Mouse (Mus musculus) frontal cortex, adult 2 months (tissue): ENCODE data around the gene Wrap73. TPM values are rescaled to one million over a fixed set of nuclear protein-coding genes. Genes with fewer than 3 reads are reported as not detected.

ENCODE experiments used
- DNase-seq, 2 experiments: peaks; one replicate each; pipeline ENCODE4 v3.0.0; 2022; ENCODE audit warnings: low spot score in 1 of 2; ENCODE audit errors: extremely low spot score in 1 of 2
- polyA plus RNA-seq: library from polyadenylated mRNA; depleted of rRNA; stranded (reverse); fragments of >200 nt; gene quantifications from 2 replicates; pipeline ENCODE4 v1.2.3, GENCODE M21; 2012; rRNA removed

Gene Wrap73
- 30.6 and 31.7 TPM in 2 replicates for polyA plus RNA-seq

DNA sequence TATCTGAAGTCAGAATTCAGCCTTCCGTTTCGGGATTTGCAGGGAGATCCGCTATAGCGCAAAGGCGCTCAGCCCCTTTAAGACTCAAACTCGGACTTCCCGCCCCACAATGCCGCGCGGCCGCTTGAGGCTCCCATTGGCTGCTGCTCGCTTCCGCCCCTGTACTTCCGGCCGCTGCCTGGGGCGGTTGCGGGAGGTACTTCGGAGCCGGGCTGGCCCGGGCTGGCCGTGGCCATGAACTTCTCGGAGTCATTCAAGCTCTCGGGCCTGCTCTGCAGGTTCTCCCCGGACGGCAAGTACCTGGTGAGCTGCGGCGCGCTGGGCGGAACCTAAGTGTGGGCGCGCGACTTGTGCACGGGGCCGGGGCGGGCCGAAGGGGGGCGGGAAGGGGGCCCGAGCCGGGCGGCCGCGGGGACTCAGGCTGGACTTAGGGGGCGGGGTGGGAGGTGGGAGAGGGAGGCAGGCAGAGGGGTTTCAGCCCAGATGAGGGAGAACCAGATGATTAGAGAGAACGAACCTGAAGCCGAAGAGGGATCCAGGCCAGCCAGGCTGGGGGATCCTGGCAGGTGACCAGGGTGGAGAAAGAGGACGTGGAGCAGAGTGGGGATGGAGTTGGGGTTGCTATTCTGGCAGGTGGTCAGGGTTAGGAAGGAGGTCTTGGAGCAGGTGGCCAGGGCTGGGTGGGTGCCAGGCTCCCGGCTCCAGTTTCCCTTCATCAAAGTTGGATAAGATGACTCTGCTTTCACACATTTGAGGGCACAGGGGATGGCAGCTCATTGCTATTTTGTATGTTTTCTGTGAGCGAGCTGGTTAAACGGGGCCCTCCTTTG is at the start of gene Wrap73:
Wrap73 (plus strand) TSS at position 162 of the 830 bp plus-strand sequence.
- peak; percentile 58 to 90 for DNase-seq

DNA sequence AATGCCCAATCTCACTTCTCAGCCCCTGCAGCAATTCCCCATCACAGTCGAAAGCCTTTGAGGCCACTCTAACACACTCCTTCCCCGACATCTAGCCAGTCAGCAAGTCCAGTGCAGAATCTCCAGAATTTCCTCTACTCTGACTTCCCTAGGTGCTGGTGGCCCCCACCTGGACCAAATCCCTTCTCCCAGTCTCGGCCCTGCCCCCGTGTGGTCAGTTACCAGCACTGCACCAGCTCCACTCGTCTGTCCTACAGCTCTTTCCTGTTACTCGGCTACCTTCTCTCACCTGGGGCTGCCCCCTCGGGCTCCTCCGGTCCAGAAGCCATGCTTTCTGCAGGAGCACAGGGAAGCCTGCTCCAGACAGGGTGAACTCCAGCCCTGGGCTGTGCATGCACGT is 49.0 kb upstream of the Wrap73 start:
- peak in 1 of 2 experiments; percentile 66 for DNase-seq

DNA sequence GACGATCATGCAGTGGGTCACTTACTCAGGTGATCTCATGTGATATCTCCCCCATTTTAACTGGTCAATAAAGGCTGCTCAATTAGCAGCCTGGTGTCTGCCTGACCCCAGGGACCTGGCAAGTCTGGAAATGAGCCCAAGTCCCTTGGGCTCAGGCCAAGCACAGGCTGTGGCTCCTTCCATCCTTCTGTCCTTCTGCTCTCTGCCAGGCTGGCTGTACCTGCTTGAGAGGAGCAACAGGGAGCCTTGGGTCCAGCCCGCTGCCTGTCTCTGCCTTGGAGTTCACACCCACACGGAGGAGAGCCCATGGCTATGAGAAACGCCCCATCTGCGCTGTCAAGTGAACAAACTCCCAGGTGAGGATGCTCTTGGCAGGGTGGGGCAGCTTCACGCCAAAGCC is 46.1 kb upstream of the Wrap73 start:
- no peak for DNase-seq

DNA sequence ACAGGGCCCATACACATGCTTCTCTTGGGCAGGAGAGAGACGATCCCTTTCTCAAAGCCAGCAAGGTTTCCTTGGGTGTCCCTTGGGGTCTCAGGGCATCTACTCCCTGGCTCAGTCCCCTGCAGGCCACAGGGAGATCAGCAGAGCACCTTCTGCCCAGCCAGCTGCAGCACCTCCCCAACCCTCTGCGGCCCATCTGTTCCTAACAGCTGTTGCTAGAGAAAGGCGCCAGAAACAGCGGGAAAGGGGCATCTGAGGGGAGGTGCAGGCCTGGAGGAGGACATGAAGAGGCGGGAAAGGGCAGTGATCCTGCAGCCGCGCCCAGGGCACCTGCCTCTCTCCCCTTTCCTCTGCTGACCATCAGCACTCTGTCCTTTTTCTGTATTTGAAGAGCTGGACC is 42.8 kb upstream of the Wrap73 start:
- DNase-seq, result no peak

DNA sequence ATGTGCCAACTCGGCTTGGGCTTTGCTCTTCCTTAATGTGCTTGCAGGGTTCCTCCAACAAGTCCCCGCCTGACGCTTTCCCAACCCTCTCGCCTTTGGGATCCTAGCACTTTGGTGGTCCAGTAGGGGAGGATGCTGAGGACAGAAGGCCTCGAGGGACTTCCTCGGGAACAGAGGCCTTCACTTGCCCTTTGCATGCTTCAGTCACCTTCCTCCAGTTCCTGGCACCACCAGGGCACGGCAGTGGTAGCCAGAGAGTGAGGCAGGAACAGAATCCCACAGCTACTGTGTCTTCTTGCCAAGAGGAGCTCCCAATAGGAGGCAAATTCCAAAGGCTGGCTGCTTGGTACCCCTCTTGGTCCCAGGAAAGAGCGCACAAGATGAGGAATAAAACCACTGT is 38.8 kb upstream of the Wrap73 start:
- no peak for DNase-seq

DNA sequence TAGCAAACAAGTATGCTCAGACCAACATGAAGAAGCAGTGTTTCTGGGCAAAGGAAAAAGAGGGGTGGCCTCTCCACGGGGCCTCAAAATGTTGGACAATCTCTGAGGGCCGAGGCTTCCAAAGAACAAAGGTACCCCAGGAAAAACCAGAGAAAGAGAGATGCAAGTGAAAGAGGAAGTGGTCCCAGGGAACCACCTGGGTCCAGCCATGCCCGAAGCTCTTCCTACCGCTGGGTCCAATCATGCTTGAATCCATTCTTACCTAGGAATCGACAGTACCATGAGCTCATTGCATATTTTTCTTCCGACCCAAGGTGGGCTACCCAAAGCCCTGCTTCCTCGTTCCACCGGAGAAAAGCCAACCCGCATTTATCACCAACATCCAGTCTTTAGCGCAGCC is 38.3 kb upstream of the Wrap73 start:
- DNase-seq, result no peak

DNA sequence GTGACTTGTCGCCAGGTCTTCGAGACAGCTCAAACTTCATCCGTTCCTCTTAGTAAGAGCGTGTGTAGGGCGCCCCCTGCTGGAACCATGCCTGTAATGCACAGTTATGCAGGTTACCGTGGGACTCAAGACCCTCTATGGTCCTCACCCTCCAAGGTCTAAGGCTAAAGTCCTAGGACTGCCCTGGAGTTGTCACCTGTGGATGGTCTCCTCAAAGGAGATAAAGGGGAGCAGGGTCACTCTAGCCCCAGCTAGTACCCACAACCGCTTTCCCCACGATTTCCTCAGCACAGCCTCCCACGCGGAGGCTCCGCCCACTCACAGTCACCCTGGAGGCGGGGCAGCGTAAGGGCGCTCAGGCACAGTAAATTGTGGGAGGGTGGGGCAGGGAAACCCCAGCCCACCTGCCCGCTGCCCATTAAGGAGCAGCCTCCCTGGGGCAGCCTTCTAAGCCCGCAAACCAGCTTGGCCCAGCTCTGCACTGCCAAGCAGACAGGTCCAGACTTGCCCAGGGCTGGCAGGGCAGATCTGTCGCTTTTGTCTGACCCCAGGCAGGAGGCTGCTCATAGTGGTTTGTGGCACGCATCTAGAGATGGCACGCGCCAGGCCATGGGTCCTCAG is 36.7 kb upstream of the Wrap73 start:
- peak in 1 of 2 experiments; percentile 79 for DNase-seq

DNA sequence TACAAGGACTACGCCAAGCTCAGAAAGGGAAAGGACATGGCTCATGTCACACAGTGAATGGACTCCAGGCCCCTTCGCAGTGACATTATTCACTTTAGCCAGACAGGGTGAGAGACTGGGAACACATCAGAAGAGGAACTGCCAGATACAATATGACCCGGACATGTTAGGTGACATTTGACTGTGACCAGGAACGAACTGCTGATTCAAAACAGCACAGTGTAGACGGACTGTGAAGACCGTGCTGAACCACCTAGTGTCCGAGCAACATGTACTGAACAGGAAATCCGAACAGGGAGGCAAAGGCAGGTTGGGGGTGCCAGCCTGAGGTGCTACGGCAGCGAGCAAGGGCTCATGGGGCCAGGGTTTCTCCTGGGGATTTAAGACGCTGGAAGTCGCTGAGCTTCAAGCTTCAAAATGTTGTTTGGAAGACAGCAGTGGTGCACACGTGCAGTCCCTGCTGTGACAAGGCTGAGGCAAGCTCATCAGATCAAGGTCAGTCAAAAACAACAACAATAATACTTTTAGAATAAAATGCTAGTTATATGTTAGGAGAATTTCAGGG is 35.6 kb upstream of the Wrap73 start:
- no peak for DNase-seq

DNA sequence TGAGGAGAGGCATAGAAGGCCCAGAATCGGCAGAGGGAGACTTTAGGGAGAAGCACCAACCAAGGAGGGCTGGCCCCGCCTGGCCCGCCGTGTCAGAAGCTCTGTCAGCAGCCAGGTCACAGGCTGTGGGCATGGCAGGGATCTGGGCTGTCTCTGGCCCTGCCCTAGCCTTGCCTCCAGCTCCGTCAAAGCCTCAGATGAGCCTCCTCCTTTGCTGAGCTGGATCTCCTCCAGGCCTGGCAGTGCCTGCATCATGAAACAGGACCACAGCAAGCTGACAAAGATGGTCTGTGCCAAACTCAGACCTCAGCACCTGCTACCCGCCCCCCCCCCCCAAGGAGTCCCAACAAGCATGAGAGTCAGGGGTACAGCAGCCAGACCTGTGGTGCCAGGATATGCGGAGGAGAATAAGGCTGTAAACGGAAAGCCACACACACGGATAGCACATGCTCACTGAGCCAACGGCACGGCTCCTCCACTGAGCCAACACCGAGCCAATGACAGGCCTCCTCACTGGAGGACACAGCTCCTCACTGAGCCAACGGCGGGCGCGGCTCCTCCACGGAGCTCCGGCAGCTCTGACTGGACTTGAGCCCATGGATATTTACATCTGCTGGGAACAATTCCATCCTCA is 32.8 kb upstream of the Wrap73 start:
- peak in 1 of 2 experiments; percentile 45 for DNase-seq

DNA sequence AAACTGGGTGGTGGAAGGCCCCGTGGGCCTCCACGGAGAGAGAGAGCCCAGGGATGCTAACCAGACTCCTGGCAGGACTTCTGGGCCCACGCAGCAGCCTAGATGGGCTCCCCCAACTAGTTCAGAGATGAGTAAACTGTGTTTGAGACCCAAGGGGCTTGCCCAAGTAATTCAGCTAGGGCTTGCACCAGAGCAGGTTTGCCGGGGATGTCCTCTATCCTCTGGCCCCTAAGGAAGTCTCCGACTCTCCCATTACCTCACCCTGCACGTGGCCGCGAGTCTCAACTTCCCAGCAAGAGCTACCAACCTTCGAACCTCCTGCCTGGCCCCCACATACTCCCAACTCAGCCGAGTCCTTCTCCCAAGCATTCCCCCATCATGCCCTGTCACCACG is 32.3 kb upstream of the Wrap73 start:
- no peak for DNase-seq

DNA sequence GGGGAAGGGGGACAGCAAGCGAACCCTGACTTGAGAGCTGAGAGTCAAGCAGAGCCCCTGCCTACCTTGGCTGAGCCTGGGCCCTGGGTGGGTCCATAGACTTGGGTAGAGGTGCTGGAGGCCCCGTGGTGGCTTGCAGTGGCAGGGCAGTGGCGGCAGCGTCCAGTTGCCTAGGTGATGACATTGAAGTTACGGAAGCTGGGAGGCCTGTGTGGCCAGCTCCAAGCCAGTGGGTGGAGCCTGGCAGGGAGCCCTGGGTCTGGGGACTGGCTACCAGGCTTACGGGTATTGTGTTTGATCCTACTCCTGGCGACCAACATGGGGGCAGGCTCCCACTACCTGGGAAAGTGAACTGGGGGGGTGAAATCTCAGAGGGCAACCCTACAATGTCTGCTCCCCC is 25.8 kb upstream of the Wrap73 start:
- DNase-seq, result no peak

DNA sequence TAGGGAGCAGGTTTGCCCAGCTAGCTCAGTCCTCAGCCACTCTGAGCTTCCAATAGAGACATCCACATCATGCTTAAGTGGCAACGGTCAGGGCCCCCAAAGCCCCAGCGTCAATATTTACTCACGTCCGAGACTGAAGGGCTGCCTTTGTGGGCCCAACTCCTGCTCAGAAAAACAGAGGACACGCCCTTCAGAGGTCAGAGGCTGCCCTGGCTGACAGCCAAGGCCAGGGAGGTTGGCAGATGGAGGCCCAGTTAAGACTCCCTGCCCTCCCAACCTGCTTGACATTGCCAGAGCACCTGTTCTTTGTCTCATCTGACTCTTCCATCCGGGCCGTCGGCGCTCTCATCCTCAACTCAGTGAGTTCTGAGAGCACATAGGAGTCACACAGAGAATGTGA is 23.4 kb upstream of the Wrap73 start:
- DNase-seq, result no peak

DNA sequence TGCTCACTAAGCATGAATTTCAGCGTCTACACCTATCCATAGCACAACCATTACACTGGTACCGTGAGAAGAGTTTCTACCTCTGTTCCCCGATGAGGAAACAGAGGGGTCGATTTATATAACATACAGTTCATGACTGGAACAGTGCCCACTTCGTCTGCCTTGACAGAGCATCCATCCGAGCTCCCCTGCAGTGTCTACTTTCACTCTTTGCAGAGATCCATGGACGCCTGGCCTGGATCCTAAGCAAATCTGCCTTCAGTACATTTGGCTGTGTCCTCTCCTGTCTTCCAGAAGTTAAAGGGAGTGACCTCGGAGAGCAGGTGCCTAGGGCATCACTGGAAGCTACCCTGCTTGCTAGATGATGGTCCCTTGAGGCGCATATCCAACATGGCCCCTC is 23.0 kb upstream of the Wrap73 start:
- no peak for DNase-seq

DNA sequence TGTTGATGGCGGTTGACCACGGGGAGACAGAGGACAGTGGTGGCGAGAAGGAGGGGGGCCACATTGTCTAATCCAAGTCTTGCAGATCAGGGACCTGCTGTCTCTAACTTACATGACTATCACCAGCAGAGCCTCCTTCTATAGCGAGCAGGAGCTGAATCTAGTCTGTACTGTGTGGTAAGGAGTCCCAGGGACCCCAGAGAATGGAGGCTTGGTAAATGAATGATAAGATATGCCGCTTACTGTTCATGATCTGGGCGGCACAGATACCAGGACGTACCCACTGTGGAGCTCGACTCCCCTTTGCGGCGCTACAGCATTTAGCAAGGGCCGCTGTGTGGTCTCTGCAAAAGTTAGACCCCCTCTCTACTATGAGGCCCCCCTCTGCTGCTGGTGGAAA is 20.4 kb upstream of the Wrap73 start:
- no peak for DNase-seq

DNA sequence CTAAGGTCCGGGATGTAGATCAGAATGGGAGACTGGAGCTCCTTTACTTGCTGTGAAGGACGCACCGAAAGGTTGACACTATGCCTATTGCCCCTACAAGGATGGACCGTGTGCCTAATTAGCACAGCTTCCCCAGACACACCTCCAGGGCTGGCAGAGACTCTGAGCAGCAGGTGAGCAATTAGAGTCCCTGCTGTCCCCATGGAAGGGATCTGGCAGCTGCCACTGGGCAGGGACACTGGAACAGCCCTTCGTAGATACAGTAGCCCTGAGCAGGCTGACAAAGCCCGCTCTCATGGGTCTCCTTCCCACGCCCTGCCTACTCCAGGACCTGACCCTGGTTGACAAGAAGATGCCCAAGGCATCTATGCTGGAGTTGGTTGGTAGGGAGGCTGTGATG is 19.8 kb upstream of the Wrap73 start:
- DNase-seq, result no peak

DNA sequence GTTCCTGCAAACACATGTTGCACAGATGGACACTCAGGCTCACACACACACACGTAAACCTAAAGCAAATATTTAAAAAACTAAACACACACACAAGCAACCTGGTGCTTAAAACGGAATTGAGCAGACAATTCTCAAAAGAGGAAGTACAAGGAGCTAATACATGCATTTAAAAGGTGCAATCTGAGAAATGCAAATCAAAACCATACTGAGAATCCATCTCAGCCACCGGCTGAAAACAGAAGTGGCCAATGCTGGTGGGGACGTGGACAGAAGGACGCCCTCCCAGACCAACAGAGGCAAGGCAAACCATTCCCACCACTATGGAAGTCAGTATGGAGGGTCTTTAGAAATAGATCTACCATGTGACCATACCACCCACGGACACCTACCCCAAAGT is 18.6 kb upstream of the Wrap73 start:
- DNase-seq, result no peak

DNA sequence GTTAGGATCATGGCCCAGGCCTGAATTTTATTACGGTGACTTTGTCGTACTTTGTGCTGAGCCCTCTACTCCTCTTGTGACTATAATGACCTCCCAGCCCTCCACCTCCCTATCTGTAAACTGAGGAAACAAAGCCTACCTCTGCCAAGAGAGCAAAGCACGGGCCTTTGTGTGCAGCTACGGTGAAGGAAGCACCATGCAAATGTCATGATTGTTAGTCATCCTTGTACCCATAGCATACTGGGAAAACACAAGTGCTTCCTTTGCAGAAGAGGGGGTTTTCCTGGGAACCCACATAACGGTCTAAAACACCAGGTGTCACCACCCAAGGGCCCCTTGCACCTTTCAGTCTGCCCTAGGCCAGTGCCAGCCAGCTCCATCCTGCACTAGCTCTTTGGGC is 17.0 kb upstream of the Wrap73 start:
- no peak for DNase-seq

DNA sequence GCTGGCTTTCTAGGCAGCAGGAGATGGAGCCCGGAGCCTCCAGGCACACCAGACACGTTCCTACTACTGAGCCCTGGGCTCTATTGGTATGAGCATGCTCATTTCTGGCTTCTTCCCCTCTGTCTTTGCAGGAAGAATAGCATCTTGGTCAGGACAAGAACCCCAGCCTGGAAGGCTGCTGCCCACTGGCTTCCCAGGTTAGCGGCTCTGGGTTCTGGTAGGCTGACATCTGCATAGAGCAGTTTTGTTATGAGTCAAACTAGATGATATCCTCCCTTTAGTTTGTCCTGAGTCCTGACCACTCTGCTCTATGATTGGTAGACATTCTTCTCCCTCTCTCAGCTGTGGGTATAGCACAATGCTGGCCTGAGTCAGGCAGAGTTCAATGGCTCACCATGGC is 14.9 kb upstream of the Wrap73 start:
- no peak for DNase-seq

DNA sequence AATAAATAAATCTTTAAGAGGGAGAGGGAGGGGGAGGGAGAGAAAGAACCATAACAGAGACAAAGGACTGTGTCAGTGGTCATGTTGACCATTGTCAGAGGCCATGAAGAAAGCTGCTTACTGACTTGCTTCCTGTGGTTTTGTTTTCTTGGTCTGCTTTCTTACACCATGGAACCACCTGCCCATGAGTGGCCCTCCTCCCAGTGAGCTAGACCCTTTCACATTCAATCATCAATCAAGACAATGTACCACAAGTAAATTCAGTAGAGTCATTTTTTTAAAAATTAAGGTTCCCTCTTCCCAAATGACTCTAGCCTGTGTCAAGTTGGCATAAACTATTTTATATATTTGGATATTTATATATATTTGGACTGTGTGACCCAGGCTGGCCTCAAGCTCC is 12.2 kb upstream of the Wrap73 start:
- no peak for DNase-seq

DNA sequence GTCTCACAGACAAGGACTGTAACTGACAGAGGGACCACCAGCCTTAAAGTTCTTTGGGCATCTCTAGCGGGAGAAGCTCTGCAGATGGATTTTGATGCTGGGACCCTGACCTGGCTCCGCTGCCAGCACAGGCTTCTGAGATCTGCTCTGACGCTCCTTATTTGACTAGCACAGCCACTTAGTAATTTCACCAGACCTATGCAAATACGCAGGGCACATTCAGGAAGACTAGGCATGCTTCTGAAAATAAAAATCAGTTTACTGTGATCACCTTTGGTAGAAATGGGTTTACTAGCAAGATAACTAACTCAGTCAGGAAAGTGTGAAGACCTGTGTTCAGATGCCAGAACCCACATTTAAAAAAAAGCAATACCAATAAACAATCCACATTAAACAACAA is 10.3 kb upstream of the Wrap73 start:
- DNase-seq, result no peak

DNA sequence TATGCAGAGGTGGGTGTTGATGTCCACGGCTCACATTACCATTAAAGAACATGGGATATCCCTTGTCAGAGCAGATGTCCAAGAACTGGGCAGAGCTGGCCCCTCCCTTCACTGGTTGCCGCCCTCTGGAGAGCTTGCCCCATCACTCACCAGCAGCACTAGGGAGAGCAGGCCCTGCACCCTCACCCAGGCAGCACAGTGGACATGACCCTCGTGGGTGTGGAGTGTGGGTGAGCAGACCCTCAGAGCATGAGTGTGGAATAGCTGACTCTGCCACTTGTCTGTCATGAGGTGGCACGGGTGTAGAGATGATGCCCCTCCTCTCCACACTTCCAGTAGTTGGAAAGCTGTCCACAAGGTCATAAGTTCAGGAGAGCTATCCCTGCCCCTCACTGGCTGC is 7.4 kb upstream of the Wrap73 start:
- no peak for DNase-seq

DNA sequence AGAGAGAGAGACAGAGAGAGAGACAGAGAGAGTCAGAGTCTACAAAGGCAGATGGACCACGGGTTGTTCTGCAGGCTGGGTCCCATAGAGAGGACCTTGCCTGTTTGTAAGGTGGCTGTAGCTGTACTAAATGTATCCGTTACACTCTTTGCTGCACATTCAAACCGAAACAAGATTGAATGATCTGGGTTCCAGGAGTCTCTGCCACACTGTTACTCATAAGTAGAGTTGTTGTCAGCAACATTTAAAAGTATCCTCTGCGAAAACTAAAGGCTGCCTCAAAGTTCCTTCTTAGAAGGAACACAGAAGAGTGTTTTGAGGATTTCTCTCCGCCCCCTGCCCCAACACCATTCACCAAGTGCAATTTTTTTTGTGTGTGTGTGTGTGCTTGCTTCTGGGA is 5.0 kb upstream of the Wrap73 start:
- no peak for DNase-seq
